Mouse (Mus musculus): Measurements from ENCODE around the gene Ccdc187. TPM values are rescaled to one million over a fixed set of nuclear protein-coding genes. Genes with fewer than 3 reads are reported as not detected.

The Ccdc187 gene
- polyA plus RNA-seq, 1 experiment, result 0.02 TPM

GRCm38 (mm10) chr2:26202849-26203475 is 91.4 kb downstream of the Ccdc187 start:
- 2% methylated on average over 36 of the region's 36 CpGs for WGBS
- TF ChIP-seq POLR2A (IDR thresholded peaks at IDR 0.05; ENCODE audit: low read depth, low read length), result no peak
- no peak overlapping the region for H3K4me3 ChIP-seq (ENCODE audit: insufficient read depth, low read depth, low read length)
- H3K27me3 ChIP-seq (replicated peaks; ENCODE audit: control insufficient read depth, insufficient read depth, low read length), result peaks cover 1% of the 10 kb centered on the region; the same call in 1 of the 2 replicates
- H3K27ac ChIP-seq (ENCODE audit: insufficient read depth, low read depth, low read length), result no peak overlapping the region
- no peaks in the 10 kb centered on the region for H3K36me3 ChIP-seq (ENCODE audit: control insufficient read depth, insufficient read depth, low read length)
- no peaks in the 10 kb centered on the region for H3K4me1 ChIP-seq (ENCODE audit: control insufficient read depth, insufficient read depth, low read length)
- no peak for DNase-seq

- H3K27ac ChIP-seq (ENCODE audit: insufficient read depth, low read depth, low read length), result no peak overlapping the region
- DNase-seq, result no peak
- H3K4me3 ChIP-seq (ENCODE audit: insufficient read depth, low read depth, low read length), result no peak overlapping the region
- no peaks in the 10 kb centered on the region for H3K4me1 ChIP-seq (ENCODE audit: control insufficient read depth, insufficient read depth, low read length)
- peaks cover 1% of the 10 kb centered on the region; the same call in 1 of the 2 replicates for H3K27me3 ChIP-seq (replicated peaks; ENCODE audit: control insufficient read depth, insufficient read depth, low read length)
- H3K36me3 ChIP-seq (ENCODE audit: control insufficient read depth, insufficient read depth, low read length), result no peaks in the 10 kb centered on the region
- no peak for TF ChIP-seq POLR2A (IDR thresholded peaks at IDR 0.05; ENCODE audit: low read depth, low read length)
- TF ChIP-seq CTCF (conservative IDR thresholded peaks at IDR 0.05; ENCODE audit: insufficient read depth, insufficient read length, low read depth, low read length), result no peak
- WGBS, result 1% methylated on average over 77 of the region's 77 CpGs
Measured at GRCm38 (mm10) chr2:26201926-26202848, 92.2 kb downstream of the Ccdc187 start.

- no peak overlapping the region for H3K4me3 ChIP-seq (ENCODE audit: insufficient read depth, low read depth, low read length)
- no peaks in the 10 kb centered on the region for H3K36me3 ChIP-seq (ENCODE audit: control insufficient read depth, insufficient read depth, low read length)
- H3K4me1 ChIP-seq (ENCODE audit: control insufficient read depth, insufficient read depth, low read length), result no peaks in the 10 kb centered on the region
- H3K27me3 ChIP-seq (replicated peaks; ENCODE audit: control insufficient read depth, insufficient read depth, low read length), result no peaks in the 10 kb centered on the region; the same call in 1 of the 2 replicates
- TF ChIP-seq POLR2A (IDR thresholded peaks at IDR 0.05; ENCODE audit: low read depth, low read length), result no peak
- no peak for TF ChIP-seq CTCF (conservative IDR thresholded peaks at IDR 0.05; ENCODE audit: insufficient read depth, insufficient read length, low read depth, low read length)
- 3% methylated on average over 10 of the region's 10 CpGs for WGBS
- no peak overlapping the region for H3K27ac ChIP-seq (ENCODE audit: insufficient read depth, low read depth, low read length)
- DNase-seq, result no peak
Measured at GRCm38 (mm10) chr2:26198488-26198887, 95.9 kb downstream of the Ccdc187 start.

GRCm38 (mm10) chr2:26194552-26195339 is 99.6 kb downstream of the Ccdc187 start:
- Histone ChIP-seq H3K27me3 (replicated peaks; ENCODE audit: control insufficient read depth, insufficient read depth, low read length) (no peaks in the 10 kb centered on the region), H3K36me3 (ENCODE audit: control insufficient read depth, insufficient read depth, low read length) (no peaks in the 10 kb centered on the region), H3K27ac (ENCODE audit: insufficient read depth, low read depth, low read length) (no peak overlapping the region), H3K4me1 (ENCODE audit: control insufficient read depth, insufficient read depth, low read length) (no peaks in the 10 kb centered on the region), H3K4me3 (ENCODE audit: insufficient read depth, low read depth, low read length) (no peak overlapping the region)
- DNase-seq, result no peak
- TF ChIP-seq POLR2A (IDR thresholded peaks at IDR 0.05; ENCODE audit: low read depth, low read length) (no peak), CTCF (conservative IDR thresholded peaks at IDR 0.05; ENCODE audit: insufficient read depth, insufficient read length, low read depth, low read length) (no peak)
- WGBS, result 54% methylated on average over 7 of the region's 7 CpGs

Other genes starting within 250 kb of the Ccdc187 start
- gene Nacc2, start 171.3 kb downstream of the Ccdc187 start, polyA plus RNA-seq (2012; rRNA removed), result 38.1 and 57.0 TPM in 2 replicates
- gene Lhx3, start 86.3 kb downstream of the Ccdc187 start, polyA plus RNA-seq (2012; rRNA removed), result not detected in 2 replicates
- gene Qsox2, start 57.0 kb downstream of the Ccdc187 start, polyA plus RNA-seq (2012; rRNA removed), result 15.3 and 16.5 TPM in 2 replicates
- gene Gpsm1, start 21.0 kb upstream of the Ccdc187 start, polyA plus RNA-seq (2012; rRNA removed), result 9.3 and 13.1 TPM in 2 replicates
- gene Dnlz, start 57.6 kb upstream of the Ccdc187 start, polyA plus RNA-seq (2012; rRNA removed), result 26.9 and 28.8 TPM in 2 replicates
- 2.1 and 2.5 TPM in 2 replicates for gene Card9, start 66.4 kb upstream of the Ccdc187 start, polyA plus RNA-seq (2012; rRNA removed)
- 21.9 and 25.2 TPM in 2 replicates for gene Snapc4, start 86.1 kb upstream of the Ccdc187 start, polyA plus RNA-seq (2012; rRNA removed)
- 102 and 110 TPM in 2 replicates for gene Entr1, start 94.8 kb upstream of the Ccdc187 start, polyA plus RNA-seq (2012; rRNA removed)
- 50.6 and 54.0 TPM in 2 replicates for gene Pmpca, start 94.8 kb upstream of the Ccdc187 start, polyA plus RNA-seq (2012; rRNA removed)
- 28.2 and 37.5 TPM in 2 replicates for gene Inpp5e, start 114.6 kb upstream of the Ccdc187 start, polyA plus RNA-seq (2012; rRNA removed)
- gene Sec16a, start 150.7 kb upstream of the Ccdc187 start, polyA plus RNA-seq (2012; rRNA removed), result 71.1 and 87.5 TPM in 2 replicates
- gene Notch1, start 222.1 kb upstream of the Ccdc187 start, polyA plus RNA-seq (2012; rRNA removed), result 16.1 and 17.7 TPM in 2 replicates

Data from kidney, adult 2 months (tissue).